Mouse (Mus musculus): ENCODE results near the gene St6gal2.

St6gal2 gene

DNA sequence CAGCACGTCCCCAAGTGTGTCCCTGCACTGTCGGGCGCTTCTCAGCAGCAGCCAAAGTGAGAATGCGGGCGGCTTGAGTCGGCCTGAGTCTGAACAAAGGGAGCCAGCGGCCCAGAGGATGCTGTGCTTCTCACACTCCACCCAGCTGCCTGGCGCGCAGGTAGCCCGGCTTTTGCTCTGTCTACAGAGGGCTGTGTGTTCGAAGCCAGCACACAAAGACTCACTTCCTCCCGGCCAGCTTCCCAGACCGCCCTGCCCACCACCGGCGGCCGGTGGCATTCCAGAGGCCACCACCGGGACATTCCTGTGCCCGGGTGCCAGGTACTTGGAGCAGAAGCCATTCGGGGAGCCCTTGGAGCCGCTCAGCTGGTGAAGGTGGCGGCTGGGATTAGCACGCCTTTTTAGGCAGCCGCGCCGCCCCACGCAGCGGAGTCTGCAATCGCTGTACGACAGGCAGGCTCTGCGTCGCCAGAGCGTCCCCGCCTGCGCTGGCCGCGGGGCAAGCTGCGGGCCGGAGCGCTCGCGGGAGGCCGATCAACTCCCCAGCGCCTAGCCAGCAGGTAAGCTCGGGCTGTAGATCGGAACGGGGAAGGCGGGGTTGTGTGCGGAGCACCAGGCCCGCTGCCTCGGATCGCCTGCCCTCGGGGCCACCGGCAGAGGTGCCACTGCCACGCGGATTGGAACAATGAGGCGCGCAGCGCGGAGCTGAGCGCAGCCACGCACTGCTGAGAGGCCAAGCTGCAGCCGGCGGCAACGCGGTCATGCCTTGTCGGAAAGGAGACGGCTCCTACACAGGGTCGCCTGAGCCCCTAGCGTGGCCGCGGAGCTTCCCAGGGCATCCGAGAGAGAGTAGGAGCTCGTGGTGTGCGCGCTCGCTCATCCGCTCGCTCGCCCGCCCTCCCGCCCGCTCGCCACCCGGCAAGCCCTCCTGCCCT lies at the start of gene St6gal2:
St6gal2 (plus strand) TSS at position 133 of the 935 bp plus-strand sequence.
- DNase-seq: peak; percentile 8

DNA sequence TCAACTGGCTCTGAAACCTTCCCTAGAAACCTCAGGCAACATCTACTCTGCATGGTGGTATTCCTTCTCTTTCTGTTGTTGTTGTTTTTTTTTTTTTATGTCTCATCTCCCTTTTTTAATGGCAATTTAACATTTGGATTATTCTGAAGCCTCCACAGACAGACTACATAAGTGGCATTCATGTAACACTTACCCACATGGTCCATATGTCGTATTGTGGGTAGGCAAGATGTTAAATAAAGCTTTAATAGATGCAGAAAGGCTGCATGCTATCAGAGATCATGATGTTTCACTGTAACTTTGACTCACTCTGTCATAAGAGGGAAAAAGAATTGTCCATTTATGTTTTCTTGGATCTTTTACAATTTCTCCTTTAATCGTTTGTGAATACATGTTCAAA lies 39.1 kb upstream of the St6gal2 start:
- no peak for DNase-seq

GRCm38 (mm10) chr17:55416519-55416918 lies 28.7 kb upstream of the St6gal2 start:
- DNase-seq: no peak

- no peak for DNase-seq
Measured at GRCm38 (mm10) chr17:55446185-55446527, 974 bp downstream of the St6gal2 start.

DNA sequence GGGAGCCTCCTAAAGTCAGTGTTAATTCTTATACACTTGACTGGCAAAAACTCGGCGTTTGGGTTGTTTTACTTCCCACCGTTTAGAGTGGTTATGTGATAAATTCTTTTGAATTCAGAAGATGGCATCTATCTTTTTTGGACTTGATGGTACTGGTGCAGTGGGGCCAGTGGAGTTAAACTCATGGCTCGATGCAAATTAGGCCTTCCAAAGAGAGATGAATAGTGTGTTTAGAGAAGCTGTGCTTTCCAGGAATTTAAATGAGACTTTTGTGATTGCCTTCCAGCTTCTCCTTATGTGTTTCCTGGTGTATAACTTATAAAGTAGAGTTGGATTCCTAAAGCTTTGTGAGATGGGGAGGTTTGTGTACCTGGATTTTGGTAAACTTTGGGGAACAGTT lies 1.5 kb downstream of the St6gal2 start:
- no peak for DNase-seq

DNA sequence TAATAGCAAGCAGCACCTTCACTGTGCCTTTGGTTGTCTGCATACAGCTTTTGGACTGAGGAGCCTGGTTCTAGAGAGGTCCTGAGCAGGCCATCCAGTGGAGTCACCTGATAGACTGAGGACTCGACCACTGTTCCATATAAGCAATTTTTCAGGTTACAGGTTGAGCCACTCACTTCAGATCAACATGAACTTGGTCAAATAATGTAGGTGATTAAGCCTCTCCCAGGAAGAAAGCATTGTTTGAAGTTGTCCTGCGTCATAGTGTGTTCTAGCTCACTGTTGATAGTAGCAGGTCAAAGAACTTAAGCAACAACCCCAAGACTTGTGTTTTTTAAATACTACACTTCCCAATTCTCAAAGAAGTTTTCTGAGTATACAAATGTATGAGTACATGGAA lies 5.8 kb downstream of the St6gal2 start:
- no peak for DNase-seq

- DNase-seq: no peak
Measured at GRCm38 (mm10) chr17:55454487-55454886, 9.3 kb downstream of the St6gal2 start.

DNA sequence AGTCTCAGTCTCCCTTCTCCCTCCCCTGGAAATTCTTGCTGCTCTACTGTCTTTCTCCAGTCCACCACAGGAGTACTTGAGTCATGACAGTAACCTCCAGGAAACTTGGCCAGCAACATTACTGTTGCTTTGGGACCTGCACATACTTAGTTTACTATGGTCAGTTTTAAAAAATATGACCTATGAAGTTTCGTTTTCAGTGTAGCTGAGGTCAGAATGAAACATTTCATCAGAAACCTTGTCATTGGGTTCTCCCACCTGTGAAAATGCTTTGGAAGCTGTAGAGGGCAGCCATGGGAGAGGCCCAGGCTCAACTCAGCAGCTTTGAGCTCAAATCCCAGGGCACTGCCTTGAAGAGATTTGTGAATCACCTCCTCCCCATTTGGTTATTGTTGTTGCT lies 15.0 kb downstream of the St6gal2 start:
- no peak for DNase-seq

- no peak for DNase-seq
Measured at GRCm38 (mm10) chr17:55467579-55467978, 22.4 kb downstream of the St6gal2 start.

DNA sequence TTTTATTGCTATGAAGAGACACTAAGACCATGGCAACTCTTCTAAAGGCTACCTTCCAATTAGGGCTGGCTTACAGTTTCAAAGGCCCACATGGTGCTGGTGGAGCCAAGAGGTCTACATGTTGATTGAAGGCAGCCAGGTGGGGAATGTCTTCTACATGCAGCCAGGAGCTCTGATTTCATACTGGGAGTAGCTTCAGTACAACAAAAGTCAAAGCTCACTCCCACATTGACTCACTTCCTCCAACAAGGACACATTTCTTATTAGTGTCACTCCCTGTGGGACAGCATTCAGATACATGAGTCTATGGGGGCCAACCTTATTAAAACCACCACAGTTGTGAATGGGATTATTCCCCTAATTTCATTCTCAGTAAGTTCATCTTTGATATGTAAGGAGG lies 23.8 kb downstream of the St6gal2 start:
- no peak for DNase-seq

DNA sequence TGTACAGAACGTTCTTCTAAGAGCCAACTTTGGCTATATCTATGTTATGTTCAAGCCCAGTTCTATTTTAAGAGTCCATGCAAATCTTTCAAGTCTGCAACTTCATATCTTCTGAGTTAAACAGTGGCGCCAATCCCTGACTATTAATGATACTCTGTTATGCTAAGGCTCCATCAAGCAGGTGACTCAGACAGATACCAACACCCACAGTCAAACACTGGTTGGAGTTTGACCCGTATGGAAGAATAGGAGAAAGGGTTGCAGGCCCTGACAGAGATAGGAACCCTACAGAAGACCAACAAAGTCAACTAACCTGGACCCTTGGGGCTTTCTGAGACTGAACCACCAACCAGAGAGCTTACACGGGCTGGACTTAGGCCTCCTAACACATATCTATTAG lies 30.8 kb downstream of the St6gal2 start:
- DNase-seq: no peak

- no peak for DNase-seq
Measured at GRCm38 (mm10) chr17:55477361-55477760, 32.2 kb downstream of the St6gal2 start.

- DNase-seq: no peak
Measured at GRCm38 (mm10) chr17:55479367-55479766, 34.2 kb downstream of the St6gal2 start.

- no peak for DNase-seq
Measured at GRCm38 (mm10) chr17:55484108-55484870, 39.1 kb downstream of the St6gal2 start.

- no peak for DNase-seq
Measured at GRCm38 (mm10) chr17:55531872-55532271, 86.7 kb downstream of the St6gal2 start.

- DNase-seq: no peak
Measured at GRCm38 (mm10) chr17:55548476-55548875, 103.3 kb downstream of the St6gal2 start.

- no peak for DNase-seq
Measured at GRCm38 (mm10) chr17:55561774-55562173, 116.6 kb downstream of the St6gal2 start.

All from cerebellum, adult 11-12 months (tissue).